Mouse (Mus musculus) spleen, postnatal 4 days (tissue): ENCODE results near the gene Gm21294.
"Not testable (repeated sequence)": the region's sequence is repeated elsewhere in the genome, so short reads cannot be mapped to it uniquely, and the experiment has no call there.

Experiments
- DNase-seq, 2 experiments: peaks; one replicate each; pipeline ENCODE4 v3.0.0; 2022; ENCODE audit warnings: low spot score in 2 of 2

The Gm21294 gene

DNA sequence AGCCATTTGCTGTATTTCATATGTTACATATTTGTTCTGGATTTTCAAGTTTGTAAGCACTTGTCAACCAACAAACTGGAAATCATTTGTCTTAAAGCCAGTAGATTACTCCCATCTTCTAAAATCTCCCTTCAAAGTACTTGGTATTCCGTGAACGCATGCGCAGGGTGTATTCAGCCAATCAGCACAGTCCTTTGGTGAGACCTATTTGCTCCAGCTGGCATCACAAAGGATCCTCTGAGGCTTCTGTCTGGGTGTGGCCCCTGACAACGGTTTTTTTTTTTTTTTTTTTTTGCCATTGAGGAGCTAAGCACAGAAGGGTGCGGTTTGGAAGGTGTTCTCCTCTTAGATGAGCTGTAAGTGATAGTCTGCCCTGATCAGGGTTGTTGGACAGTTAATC lies at the start of gene Gm21294:
Gm21294 (plus strand) TSS at position 301 of the 400 bp plus-strand sequence.
- not testable (repeated sequence) for DNase-seq

DNA sequence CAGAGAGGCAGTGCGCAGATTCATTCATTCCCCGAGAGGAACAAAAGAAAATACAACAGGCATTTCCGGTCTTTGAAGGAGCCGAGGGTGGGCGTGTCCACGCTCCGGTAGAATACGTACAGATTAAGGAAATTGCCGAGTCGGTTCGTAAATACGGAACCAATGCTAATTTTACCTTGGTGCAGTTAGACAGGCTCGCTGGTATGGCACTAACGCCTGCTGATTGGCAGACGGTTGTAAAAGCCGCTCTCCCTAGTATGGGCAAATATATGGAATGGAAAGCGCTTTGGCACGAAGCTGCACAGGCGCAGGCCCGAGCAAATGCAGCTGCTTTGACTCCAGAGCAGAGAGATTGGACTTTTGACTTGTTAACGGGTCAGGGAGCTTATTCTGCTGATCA lies 73.6 kb downstream of the Gm21294 start:
- DNase-seq, result peak; percentile 9 to 49
